11 mouse cellular contexts compared by ENCODE assay signal in the genomic region with DNA sequence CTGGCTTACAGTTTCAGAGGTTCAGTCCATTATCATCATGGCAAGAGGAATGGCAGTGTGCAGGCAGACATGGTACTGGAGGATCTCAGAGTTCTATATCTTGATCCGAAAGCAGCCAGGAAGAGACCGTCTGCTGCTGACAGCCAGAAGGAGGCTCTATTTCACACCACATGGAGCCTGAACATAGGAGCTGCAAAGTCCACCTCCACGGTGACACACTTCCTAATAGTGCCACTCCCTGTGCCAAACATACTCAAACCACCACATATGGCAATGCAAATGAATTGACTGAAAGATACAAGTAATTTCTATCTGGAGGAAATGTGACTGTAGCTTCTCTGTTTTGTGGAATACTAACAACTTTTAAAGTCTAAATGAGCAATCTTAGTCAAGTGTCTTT.
"Had no signal": no experiment of that assay in that cellular context is flagged by ENCODE, and none has a peak within 500 bp of the region (broad histone marks: within the 10 kb centered on the region; RNA-seq: fewer than 3 reads in every experiment).

No protein-coding gene starts in this region.

- DNase-seq: liver, postnatal 0 days; lung, adult 2 months; lung, postnatal 14 days; lung, postnatal 36 days; right cerebral cortex, postnatal 14 days; thymus, adult 18-20 months; thymus, postnatal 14 days; thymus, postnatal 36 days had no signal

- ATAC-seq: liver, postnatal 0 days; lung, postnatal 0 days; midbrain, embryonic 13.5 days; midbrain, embryonic 15.5 days had no signal
